In the genomic region with DNA sequence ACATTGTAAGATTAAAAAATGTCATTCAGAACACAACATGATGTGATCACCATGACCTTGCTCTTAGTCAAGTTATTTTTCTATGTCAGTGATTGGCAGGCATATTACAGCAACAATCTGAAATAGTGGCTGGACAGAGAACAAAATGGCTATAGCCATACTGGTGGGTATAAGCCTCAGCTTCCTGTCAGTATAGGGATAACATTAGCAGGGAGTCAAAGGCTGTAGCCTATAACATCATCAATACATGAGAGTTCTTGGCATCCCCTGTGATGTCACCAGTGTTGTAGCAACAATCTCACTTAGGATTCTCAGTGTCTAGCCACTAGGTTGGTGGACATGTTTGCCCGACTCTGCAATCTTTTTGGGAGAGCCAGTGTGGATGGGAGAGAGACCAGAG, we compare ENCODE assay signal across 25 mouse cellular contexts. TPM values are rescaled to one million over a fixed set of nuclear protein-coding genes. Genes with fewer than 3 reads are reported as not detected.
"Had no signal": no experiment of that assay in that cellular context is flagged by ENCODE, and none has a peak within 500 bp of the region (broad histone marks: within the 10 kb centered on the region; RNA-seq: fewer than 3 reads in every experiment).

A gene (plus strand): TSS at position 301 of the 400 bp plus-strand sequence.

- H3K36me3 ChIP-seq: neural tube, embryonic 12.5 days; neural tube, embryonic 13.5 days; neural tube, embryonic 15.5 days; stomach, embryonic 15.5 days had no signal

- H3K27me3 ChIP-seq: neural tube, embryonic 12.5 days; neural tube, embryonic 13.5 days; neural tube, embryonic 15.5 days; stomach, embryonic 15.5 days had no signal

- H3K4me1 ChIP-seq: neural tube, embryonic 12.5 days; neural tube, embryonic 13.5 days; neural tube, embryonic 15.5 days; stomach, embryonic 15.5 days had no signal

- H3K27ac ChIP-seq: neural tube, embryonic 12.5 days; neural tube, embryonic 13.5 days; neural tube, embryonic 15.5 days; stomach, embryonic 15.5 days; stomach, postnatal 0 days had no signal

- DNase-seq: retina, postnatal 1 day; right cerebral cortex, adult 18-20 months; right cerebral cortex, postnatal 14 days; right cerebral cortex, postnatal 25 days; right cerebral cortex, postnatal 4 days; spleen, adult 18-20 months; thymus, adult 18-20 months; thymus, adult 2 months; thymus, postnatal 14 days; thymus, postnatal 25 days; thymus, postnatal 36 days; thymus, postnatal 4 days had no signal

- H3K4me3 ChIP-seq: neural tube, embryonic 12.5 days; neural tube, embryonic 13.5 days; neural tube, embryonic 15.5 days; stomach, embryonic 15.5 days had no signal

RNA-seq across cellular contexts. Expression of the gene that starts here (rescaled TPM):
- polyA plus RNA-seq: neural tube, embryonic 11.5 days; neural tube, embryonic 12.5 days; neural tube, embryonic 13.5 days; neural tube, embryonic 14.5 days; neural tube, embryonic 15.5 days; small intestine, adult 2 months; spleen, adult 2 months; stomach, embryonic 14.5 days; stomach, embryonic 15.5 days; stomach, embryonic 16.5 days; stomach, postnatal 0 days; thymus, adult 2 months; thymus, postnatal 0 days; urinary bladder, adult 2 months had no signal
